In the genomic region with DNA sequence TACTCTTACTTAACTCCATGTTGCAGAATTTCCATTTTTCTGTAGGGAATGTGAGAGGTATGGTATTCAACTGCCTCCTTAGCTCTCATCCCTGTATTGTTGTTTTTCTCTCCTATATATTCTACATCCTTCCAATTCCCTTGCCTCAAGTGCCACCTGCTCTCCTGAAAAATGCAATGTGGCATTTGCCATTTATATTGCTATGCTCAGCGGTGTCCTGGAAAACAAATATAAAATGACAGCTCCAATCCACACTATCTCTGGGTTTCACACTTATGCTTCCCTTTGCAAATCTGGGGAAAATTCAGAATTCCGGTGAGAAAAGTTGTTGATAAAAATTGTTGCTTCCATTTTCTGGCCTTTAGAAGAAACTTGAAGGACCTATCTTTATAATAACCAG, we compare ENCODE assay signal across 14 mouse cellular contexts.
DNase-seq lines count a peak whose midpoint lies in the region; ATAC-seq lines count a peak whose summit lies in the region.
"Had no signal": no experiment of that assay in that cellular context is flagged by ENCODE, and none has a peak within 500 bp of the region (broad histone marks: within the 10 kb centered on the region; RNA-seq: fewer than 3 reads in every experiment).

No protein-coding gene starts in this region.

- no peak for DNase-seq in cerebellum, postnatal 14 days
- no peak for DNase-seq in frontal cortex, postnatal 25 days (ENCODE audit: low spot score in 2 of 2)
- DNase-seq in right cerebral cortex, adult 18-20 months = peak; percentile 31
- DNase-seq in right cerebral cortex, postnatal 25 days = no peak
- DNase-seq in gastrocnemius, postnatal 14 days = no peak
- DNase-seq: adrenal gland, adult 8-10 months; adrenal gland, postnatal 25 days; forebrain, postnatal 0 days; gastrocnemius, postnatal 10 days; heart, adult 11 months had no signal

- peak; percentile 58 for ATAC-seq in cerebellum, adult (ENCODE audit: insufficient number of reproducible peaks, low FRiP score, low TSS enrichment)
- ATAC-seq in frontal cortex, adult (ENCODE audit: low TSS enrichment) = peak; percentile 83
- ATAC-seq: activated CD4-positive, CD25-positive, alpha-beta regulatory T cell, adult 4 months; forebrain, embryonic 14.5 days; forebrain, postnatal 0 days had no signal

- intact Hi-C loops in gastrocnemius, postnatal 14 days (cut with DNase I; ENCODE audit: low total_unique reads) = no loop called here
